Mouse (Mus musculus) erythroblast, embryonic 14.5 days (primary cell): ENCODE results near the gene Kcnk4. TPM values are rescaled to one million over a fixed set of nuclear protein-coding genes. Genes with fewer than 3 reads are reported as not detected.

Experiments used
- H3K27me3 ChIP-seq: 2 replicates; pipeline ENCODE4 v1.6.1; 2012; ENCODE audit warnings: inconsistent platforms; ENCODE audit not compliant: control insufficient read depth
- H3K36me3 ChIP-seq: 2 replicates; pipeline ENCODE4 v1.6.1; 2012; ENCODE audit warnings: mild to moderate bottlenecking, inconsistent platforms; ENCODE audit not compliant: control insufficient read depth
- H3K4me1 ChIP-seq: 2 replicates; pipeline ENCODE4 v1.6.1; 2012; ENCODE audit warnings: inconsistent platforms; ENCODE audit not compliant: control insufficient read depth
- H3K4me3 ChIP-seq: replicated peaks from 2 replicates; pipeline ENCODE3; 2012; ENCODE audit warnings: moderate library complexity, mild to moderate bottlenecking, inconsistent platforms
- H3K9me3 ChIP-seq: 2 replicates; pipeline ENCODE4 v1.6.1; 2012; ENCODE audit warnings: low read length, inconsistent platforms, mixed read lengths; ENCODE audit not compliant: control insufficient read depth
- GATA1 ChIP-seq: IDR thresholded peaks from 2 replicates; pipeline ENCODE4 v1.6.1; 2012; ENCODE audit warnings: low read length, inconsistent platforms, mixed read lengths
- TAL1 ChIP-seq: IDR thresholded peaks from 3 replicates; pipeline ENCODE4 v1.6.1; 2012; ENCODE audit warnings: low read length, inconsistent platforms, mixed read lengths
- polyA plus RNA-seq: library from polyadenylated mRNA; stranded (reverse); fragments of >175 nt; gene quantifications from 2 replicates; pipeline ENCODE4 v1.2.3, GENCODE M21; 2012

Gene Kcnk4
- polyA plus RNA-seq, 1 experiment: not detected

DNA sequence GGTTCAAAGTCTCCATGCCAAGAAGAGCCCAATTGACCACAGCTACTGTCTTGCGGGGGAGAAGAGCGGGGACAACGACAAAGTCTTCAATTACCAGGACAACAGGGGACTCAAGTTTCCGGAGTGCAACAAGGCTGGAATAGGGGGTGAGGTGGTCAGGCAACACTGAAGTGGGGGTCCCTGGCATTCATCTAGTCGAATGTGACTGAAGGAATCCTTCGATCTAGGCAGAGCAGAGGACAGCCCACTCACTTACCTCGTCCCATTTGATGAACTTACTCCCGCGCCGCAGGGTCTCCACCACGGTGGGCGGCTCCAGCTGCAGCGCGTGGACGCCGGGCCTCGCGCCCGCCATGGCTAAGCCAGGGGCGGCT lies 35.0 kb upstream of the Kcnk4 start:
- peaks cover 2% of the 10 kb centered on the region; the same call in 1 of the 2 replicates for H3K36me3 ChIP-seq
- H3K4me1 ChIP-seq: peaks cover 83% of the 10 kb centered on the region
- TF ChIP-seq TAL1 (no peak), GATA1 (no peak)
- H3K9me3 ChIP-seq: no peaks in the 10 kb centered on the region
- peak overlapping the region; percentile 70 for H3K4me3 ChIP-seq
- H3K27me3 ChIP-seq: peaks cover 20% of the 10 kb centered on the region

DNA sequence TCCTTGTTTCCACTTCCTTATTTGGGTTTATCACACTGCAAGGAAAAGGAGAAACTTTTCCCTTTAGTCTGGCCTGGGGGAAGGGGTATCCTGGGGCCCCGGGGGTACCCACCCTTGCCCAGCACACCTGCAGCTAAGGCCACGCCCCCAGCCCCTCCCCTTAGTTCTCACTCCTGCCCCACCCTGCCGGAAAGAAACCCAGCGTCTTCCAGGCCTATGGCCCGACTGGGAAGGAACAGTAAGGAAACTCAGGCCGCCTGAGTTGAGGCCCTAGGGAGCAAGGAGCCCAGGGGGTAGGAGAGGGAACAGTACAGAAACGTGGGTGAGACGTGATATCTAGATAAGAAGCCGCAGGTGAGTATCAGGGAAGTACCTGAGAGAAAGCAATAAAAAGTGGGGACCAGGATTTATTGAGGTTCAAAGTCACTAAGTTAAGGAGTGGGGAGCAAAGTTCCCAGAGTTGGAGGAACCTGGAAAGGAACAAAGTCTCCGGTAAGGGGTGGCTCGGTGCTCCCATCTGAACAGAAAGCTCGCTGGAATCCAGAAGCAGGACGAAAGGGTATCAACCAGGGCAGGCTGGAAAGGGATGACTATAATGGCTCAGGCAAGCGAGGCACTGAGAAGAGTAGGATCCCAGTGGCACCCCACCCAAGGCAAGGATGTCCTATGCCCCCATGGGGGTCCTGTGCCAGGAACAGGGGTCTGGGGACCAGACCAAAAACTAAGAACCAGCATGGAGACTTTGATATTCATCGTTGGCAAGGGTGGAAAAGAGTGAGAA lies 34.4 kb upstream of the Kcnk4 start:
- H3K27me3 ChIP-seq: peaks cover 20% of the 10 kb centered on the region
- TF ChIP-seq GATA1 (no peak), TAL1 (no peak)
- peaks cover 5% of the 10 kb centered on the region; the same call in 1 of the 2 replicates for H3K36me3 ChIP-seq
- H3K4me3 ChIP-seq: peak overlapping the region; percentile 70
- peaks cover 79% of the 10 kb centered on the region for H3K4me1 ChIP-seq
- H3K9me3 ChIP-seq: no peaks in the 10 kb centered on the region

DNA sequence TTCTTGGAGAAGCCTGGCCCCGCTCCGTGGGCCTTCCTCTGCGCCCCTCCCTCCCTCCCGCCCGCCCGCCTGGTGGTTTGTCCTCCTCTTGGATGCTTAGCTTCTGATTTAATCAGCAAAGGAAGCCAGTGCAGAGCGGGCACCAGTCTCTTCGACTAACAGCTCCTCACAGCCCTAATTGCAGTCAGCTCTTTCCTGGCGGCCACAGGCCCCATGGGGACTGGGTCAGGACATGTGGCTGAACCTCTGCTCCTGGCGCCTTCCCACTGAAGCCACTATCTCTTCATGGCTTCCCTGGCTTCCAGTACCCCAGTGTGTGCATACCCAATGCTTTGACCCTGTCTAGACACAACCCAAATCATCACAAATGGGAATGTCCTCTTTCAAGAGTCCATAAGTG lies 22.1 kb upstream of the Kcnk4 start:
- no peaks in the 10 kb centered on the region for H3K9me3 ChIP-seq
- H3K36me3 ChIP-seq: peaks cover 35% of the 10 kb centered on the region
- H3K27me3 ChIP-seq: no peaks in the 10 kb centered on the region
- peaks cover 24% of the 10 kb centered on the region for H3K4me1 ChIP-seq
- H3K4me3 ChIP-seq: no peak overlapping the region
- no peak for TF ChIP-seq GATA1
- no peak for TF ChIP-seq TAL1

DNA sequence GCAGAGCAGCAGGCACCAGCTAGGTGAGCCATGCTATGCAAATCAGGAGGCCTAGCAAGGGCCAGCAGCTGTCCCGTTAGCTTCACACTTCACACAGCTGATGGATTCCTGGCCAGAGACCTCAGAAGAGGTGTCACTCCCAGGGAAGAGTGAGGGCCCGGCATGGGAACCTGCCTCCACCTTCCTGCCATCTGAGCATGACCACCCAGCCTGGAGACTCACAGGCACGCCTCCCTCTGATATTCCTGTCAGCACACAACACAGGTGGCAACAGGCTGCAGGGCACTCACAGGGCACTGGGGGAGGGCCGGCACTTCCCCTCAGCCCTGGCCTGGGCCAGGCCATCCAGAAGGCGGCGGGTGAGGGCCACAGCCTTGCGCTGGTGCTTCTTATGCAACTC lies 21.1 kb upstream of the Kcnk4 start:
- TF ChIP-seq GATA1 (no peak), TAL1 (no peak)
- H3K4me3 ChIP-seq: no peak overlapping the region
- H3K27me3 ChIP-seq: no peaks in the 10 kb centered on the region
- H3K9me3 ChIP-seq: no peaks in the 10 kb centered on the region
- peaks cover 35% of the 10 kb centered on the region for H3K36me3 ChIP-seq
- peaks cover 35% of the 10 kb centered on the region for H3K4me1 ChIP-seq

DNA sequence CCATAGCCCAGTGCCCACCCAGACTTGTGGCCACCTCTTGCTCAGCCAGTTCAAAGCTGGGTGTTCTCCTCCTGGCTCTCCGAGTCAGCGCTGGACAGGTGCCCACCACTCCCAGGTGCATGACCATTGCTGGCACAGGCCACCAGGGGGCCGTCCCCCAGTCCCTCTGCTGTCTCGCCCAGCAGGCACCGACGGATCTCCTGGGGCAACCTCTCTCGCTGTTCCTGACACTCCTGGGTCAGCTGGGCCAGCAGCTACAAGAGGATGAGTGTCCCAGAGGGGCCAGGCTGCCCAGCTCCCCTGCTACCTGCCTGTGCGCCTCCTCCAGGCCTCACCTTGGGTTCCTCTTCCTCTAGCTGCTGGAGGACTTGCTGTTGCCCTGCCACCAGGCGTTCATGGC lies 19.7 kb upstream of the Kcnk4 start:
- Histone ChIP-seq H3K4me3 (no peak overlapping the region), H3K27me3 (no peaks in the 10 kb centered on the region), H3K36me3 (peaks cover 31% of the 10 kb centered on the region), H3K4me1 (peaks cover 49% of the 10 kb centered on the region), H3K9me3 (no peaks in the 10 kb centered on the region)
- TF ChIP-seq TAL1 (no peak), GATA1 (no peak)

DNA sequence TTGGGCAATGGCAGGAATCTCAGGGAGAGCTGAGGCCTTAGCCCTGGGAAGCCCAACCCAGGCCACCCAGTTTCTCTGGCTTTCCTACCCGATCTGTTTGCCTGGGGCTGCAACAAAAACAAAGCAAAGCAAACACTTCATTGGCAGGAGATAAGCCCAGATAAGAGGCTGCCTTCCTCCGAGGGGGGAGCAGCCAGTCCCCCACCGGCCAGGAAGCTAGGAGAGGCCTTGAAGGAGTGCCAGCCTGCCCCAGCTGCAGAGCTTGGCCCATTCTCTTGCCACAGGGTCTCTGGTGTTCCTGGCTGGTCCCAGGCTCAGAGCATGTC lies 18.4 kb upstream of the Kcnk4 start:
- no peaks in the 10 kb centered on the region for H3K9me3 ChIP-seq
- TF ChIP-seq GATA1 (peak; percentile 34; the same call in 1 of the 2 replicates), TAL1 (no peak)
- H3K27me3 ChIP-seq: no peaks in the 10 kb centered on the region
- peaks cover 27% of the 10 kb centered on the region for H3K36me3 ChIP-seq
- peak overlapping the region; percentile 72 for H3K4me3 ChIP-seq
- peaks cover 52% of the 10 kb centered on the region for H3K4me1 ChIP-seq

DNA sequence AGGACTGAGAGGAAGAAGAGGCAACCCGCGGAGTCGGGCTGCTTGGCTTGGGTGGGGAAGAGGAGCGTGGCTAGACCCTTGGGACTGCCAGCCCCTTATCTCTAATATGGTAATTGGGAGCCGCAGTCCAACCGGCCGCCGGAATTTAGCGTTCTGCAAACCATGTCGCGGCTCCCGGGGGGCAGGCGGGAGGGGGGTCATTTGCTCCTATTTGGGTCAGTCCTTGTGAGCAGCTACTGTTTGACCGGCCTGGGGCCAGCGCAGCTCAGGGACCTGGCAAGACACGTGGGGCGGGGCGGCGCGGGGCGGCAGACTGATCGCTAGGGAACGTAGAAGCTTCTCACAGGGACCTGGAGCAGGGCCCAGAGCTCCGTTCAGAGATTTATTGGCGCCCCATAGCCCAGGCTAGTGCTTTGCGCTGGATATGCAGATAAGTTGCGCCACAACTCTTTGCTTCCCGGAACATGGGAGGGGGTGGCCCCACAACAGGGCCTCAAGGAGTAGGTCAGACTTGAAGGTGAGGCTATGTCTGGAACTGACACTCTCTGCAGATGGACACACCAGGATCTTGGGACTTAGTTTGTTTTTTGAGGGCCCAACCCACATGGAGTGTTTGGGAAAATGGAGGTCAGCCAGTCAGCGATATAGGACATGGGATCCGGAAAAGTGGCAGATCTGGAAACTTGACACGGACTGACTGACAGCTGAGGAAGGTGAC lies 17.8 kb upstream of the Kcnk4 start:
- Histone ChIP-seq H3K36me3 (peaks cover 24% of the 10 kb centered on the region), H3K9me3 (no peaks in the 10 kb centered on the region), H3K4me3 (peak overlapping the region; percentile 72), H3K27me3 (no peaks in the 10 kb centered on the region), H3K4me1 (peaks cover 53% of the 10 kb centered on the region)
- TF ChIP-seq TAL1 (no peak), GATA1 (no peak)

DNA sequence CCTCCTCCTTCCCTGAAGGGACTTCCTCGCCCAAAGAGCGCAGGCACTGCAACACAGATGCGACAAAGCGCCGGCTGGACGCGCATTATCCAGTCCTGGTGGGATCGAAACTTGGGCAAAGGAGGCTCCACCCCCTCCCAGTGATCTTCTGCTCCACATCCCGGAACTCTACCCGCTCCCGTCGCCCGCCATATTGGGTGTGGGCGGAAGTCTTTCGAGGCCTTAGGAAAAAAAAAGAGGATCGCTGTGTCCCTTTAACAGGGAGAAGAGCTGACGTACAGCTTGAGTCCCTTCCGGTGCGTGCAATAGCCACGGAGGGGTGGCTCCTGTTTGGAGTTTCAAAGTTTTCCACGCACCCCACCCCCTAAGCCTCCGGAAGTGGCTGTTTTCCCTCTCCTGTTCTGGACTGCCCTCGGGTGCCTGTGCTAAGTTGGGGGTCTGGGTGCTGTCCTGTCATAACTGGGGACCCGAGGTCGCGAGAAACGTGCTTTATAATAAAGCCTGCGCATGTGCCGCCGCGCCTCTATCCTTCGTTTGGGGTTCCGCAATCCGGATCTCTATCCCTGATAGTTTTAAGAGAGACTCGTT lies 17.2 kb upstream of the Kcnk4 start:
- H3K36me3 ChIP-seq: peaks cover 27% of the 10 kb centered on the region
- H3K4me1 ChIP-seq: peaks cover 54% of the 10 kb centered on the region
- no peaks in the 10 kb centered on the region for H3K27me3 ChIP-seq
- no peaks in the 10 kb centered on the region for H3K9me3 ChIP-seq
- H3K4me3 ChIP-seq: peak overlapping the region; percentile 72
- TF ChIP-seq TAL1 (no peak), GATA1 (no peak)

DNA sequence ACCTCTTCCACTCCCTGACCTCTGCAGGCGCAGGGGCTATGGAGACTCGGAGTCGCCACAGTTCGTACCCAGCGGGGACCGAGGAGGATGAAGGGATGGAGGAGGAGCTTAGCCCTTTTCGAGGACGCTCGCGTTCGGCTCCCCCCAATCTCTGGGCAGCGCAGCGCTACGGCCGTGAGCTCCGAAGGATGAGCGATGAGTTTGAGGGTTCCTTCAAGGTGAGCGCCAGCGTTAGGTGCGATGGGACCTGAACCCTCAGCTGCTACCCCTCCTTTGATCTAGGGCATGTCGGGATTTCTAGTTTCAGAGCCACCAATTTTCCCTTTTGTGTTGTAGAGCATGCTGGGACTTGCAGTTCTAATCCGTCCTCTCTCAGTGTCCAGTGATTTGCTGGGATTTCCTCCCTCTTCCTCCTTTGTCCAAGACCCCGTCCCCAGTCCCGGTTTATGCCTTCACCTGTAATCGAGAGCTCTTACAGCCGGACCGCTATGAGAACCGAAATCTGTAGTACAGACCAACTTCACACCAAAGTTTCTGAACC lies 16.4 kb upstream of the Kcnk4 start:
- H3K36me3 ChIP-seq: peaks cover 30% of the 10 kb centered on the region
- no peaks in the 10 kb centered on the region for H3K9me3 ChIP-seq

More for the DNA sequence above, 16.4 kb upstream of the Kcnk4 start:
- TF ChIP-seq TAL1 (no peak), GATA1 (no peak)
- H3K4me3 ChIP-seq: peak overlapping the region; percentile 72
- no peaks in the 10 kb centered on the region for H3K27me3 ChIP-seq
- H3K4me1 ChIP-seq: peaks cover 58% of the 10 kb centered on the region
